Mouse (Mus musculus) hindbrain, postnatal 0 days (tissue): ENCODE results near the gene Slc2a10. TPM values are rescaled to one million over a fixed set of nuclear protein-coding genes. Genes with fewer than 3 reads are reported as not detected.

Experiments
- ATAC-seq: fragments of 200-750 bp; cut with Nextera tagmentation; 2 replicates; pipeline ENCODE4 v1.8.0; 2017; ENCODE audit warnings: mild to moderate bottlenecking, moderate TSS enrichment, moderate library complexity
- DNase-seq: peaks from one replicate; pipeline ENCODE4 v3.0.0-alpha.2; 2015; ENCODE audit warnings: low spot score
- H3K27ac ChIP-seq: fragments of 300-500 bp; sonication (generic); 2 replicates; pipeline ENCODE4 v1.5.1; 2014; ENCODE audit warnings: mild to moderate bottlenecking
- H3K27me3 ChIP-seq: fragments of 300-500 bp; sonication (generic); 2 replicates; pipeline ENCODE4 v1.6.1; 2014; ENCODE audit warnings: low read length, mixed read lengths; ENCODE audit not compliant: insufficient read depth
- H3K36me3 ChIP-seq: fragments of 300-500 bp; sonication (generic); 2 replicates; pipeline ENCODE4 v1.6.1; 2014; ENCODE audit warnings: low read length, mixed read lengths; ENCODE audit not compliant: insufficient read depth
- H3K4me1 ChIP-seq: fragments of 300-500 bp; sonication (generic); 2 replicates; pipeline ENCODE4 v1.6.1; 2014; ENCODE audit warnings: antibody characterized with exemption, low read length, mixed read lengths; ENCODE audit not compliant: insufficient read depth
- H3K4me2 ChIP-seq: fragments of 300-500 bp; sonication (generic); 2 replicates; pipeline ENCODE4 v1.6.1; 2014; ENCODE audit warnings: low read depth, mild to moderate bottlenecking, low read length, moderate library complexity, mixed read lengths
- H3K4me3 ChIP-seq: fragments of 300-500 bp; sonication (generic); 2 replicates; pipeline ENCODE4 v1.5.1; 2014; ENCODE audit warnings: low read length
- H3K9ac ChIP-seq: fragments of 300-500 bp; sonication (generic); replicated peaks from 2 replicates; pipeline ENCODE4 v1.6.1; 2014; ENCODE audit warnings: mild to moderate bottlenecking, low read length, moderate library complexity, mixed read lengths
- H3K9me3 ChIP-seq: fragments of 300-500 bp; sonication (generic); 2 replicates; pipeline ENCODE4 v1.6.1; 2016; ENCODE audit warnings: low read length, mixed read lengths
- CTCF ChIP-seq: IDR thresholded peaks from 2 replicates; pipeline ENCODE4 v1.5.1; 2016; ENCODE audit warnings: antibody characterized with exemption, control low read depth, low read depth
- WGBS: fragments of 180-500 bp; shearing (Covaris S2); extraction: QIAGEN DNeasy Blood & Tissue Kit; methylation state at CpG from one replicate; pipeline ENCODE4 v1.1.7; 2014; 5-methylcytosine and 5-hydroxymethylcytosine counted together
- polyA plus RNA-seq: library from polyadenylated mRNA; unstranded; fragments of >200 nt; fragmentation: Nextera tagmentation; extraction: Ambion mirVana; gene quantifications from 2 replicates; pipeline ENCODE4 v1.2.1, GENCODE M21; 2015
- total RNA-seq: library from RNA; depleted of rRNA; stranded (reverse); fragments of >200 nt; gene quantifications from 2 replicates; pipeline ENCODE4 v1.2.3, GENCODE M21; 2014; rRNA removed

Gene Slc2a10
- total and polyA plus RNA-seq, 2 experiments from 2014 or later: 2.8 to 4.5 TPM

DNA sequence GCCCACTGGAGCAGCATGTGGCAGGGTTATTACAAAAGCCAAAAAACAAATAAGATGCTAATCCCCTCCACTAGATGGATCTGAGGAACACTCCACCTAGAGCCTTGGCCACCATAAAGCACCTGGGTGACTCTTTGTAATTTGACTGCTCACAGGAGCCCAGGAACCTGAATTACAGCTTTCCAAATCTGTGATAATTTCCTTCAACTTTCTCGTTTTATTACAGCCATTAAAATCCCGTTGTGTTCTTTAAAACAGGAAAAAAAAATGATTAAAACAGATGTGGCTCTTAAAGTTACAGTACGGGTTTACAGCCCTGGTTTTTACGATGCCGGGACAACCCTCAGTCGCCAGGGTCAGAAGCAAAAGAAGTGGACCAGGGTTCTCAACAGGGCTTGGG, 63.3 kb downstream of the Slc2a10 start:
- no peak for DNase-seq
- Histone ChIP-seq H3K27ac (no peak overlapping the region), H3K4me1 (peaks cover 7% of the 10 kb centered on the region), H3K27me3 (no peaks in the 10 kb centered on the region), H3K9me3 (no peaks in the 10 kb centered on the region), H3K9ac (no peak overlapping the region), H3K4me2 (no peak overlapping the region), H3K36me3 (no peaks in the 10 kb centered on the region), H3K4me3 (no peak overlapping the region)
- ATAC-seq: no peak
- WGBS: 73% methylated on average over 6 of the region's 6 CpGs
- no peak for TF ChIP-seq CTCF

DNA sequence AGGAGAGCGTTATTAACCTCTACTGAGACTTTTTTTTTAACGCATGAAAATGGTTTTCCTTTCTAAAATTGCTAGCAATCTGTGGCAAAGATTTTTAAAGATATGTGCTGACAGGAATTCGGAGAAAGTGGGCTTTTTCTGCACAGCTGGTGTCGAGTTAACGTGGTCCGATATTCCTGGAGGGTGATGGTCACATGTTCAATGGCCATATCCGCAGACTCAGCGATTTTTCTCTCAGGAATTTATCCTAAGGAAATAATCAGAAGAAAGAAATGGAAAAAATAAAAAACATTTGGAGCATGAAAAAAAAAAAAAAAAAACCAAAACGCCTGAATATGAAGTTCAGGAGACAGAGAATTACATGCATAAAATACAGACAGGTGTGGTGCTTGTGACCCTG, 64.2 kb downstream of the Slc2a10 start:
- WGBS: 65% methylated on average over 9 of the region's 9 CpGs
- Histone ChIP-seq H3K4me3 (no peak overlapping the region), H3K9ac (no peak overlapping the region), H3K36me3 (no peaks in the 10 kb centered on the region), H3K27me3 (no peaks in the 10 kb centered on the region), H3K27ac (no peak overlapping the region), H3K4me1 (peaks cover 7% of the 10 kb centered on the region), H3K9me3 (no peaks in the 10 kb centered on the region), H3K4me2 (no peak overlapping the region)
- TF ChIP-seq CTCF: no peak
- ATAC-seq (no peak), DNase-seq (no peak)

DNA sequence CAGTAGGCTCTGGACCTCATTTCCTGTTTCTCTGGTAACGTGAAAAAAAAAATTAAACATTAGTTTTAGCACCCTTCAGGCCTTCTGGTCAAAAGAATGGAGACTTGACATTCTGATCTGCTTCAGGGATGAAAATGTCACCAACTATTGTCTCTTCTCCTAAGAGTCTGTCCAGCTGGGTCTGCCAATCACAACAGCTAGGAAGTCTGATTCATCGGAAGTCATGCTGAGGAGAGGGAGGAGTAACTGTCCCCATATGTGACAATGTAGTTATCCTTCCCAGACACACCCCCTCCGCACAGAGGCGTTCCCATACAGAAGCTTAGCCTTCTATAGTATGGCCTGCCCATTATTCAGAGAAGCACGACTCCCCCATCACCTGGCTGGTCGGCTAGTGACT, 65.3 kb downstream of the Slc2a10 start:
- Histone ChIP-seq H3K4me1 (no peaks in the 10 kb centered on the region), H3K36me3 (no peaks in the 10 kb centered on the region), H3K27me3 (no peaks in the 10 kb centered on the region), H3K9me3 (no peaks in the 10 kb centered on the region), H3K27ac (no peak overlapping the region), H3K4me3 (no peak overlapping the region), H3K9ac (no peak overlapping the region), H3K4me2 (no peak overlapping the region)
- ATAC-seq: no peak
- no peak for TF ChIP-seq CTCF
- DNase-seq: no peak
- WGBS: 32% methylated on average over 6 of the region's 6 CpGs

Other genes starting within 250 kb of the Slc2a10 start
- 97.1 and 120 TPM in 2 replicates for gene Slc35c2, start 215.9 kb upstream of the Slc2a10 start, total RNA-seq
- gene Slc35c2, start 215.9 kb upstream of the Slc2a10 start, polyA plus RNA-seq: 65.7 and 68.1 TPM in 2 replicates
- 99.4 and 105 TPM in 2 replicates for gene Elmo2, start 177.3 kb upstream of the Slc2a10 start, total RNA-seq
- 68.9 and 71.8 TPM in 2 replicates for gene Elmo2, start 177.3 kb upstream of the Slc2a10 start, polyA plus RNA-seq
- gene Zfp663, start 135.1 kb upstream of the Slc2a10 start, total RNA-seq: 0.47 and 3.8 TPM in 2 replicates
- 2.2 and 2.3 TPM in 2 replicates for gene Zfp663, start 135.1 kb upstream of the Slc2a10 start, polyA plus RNA-seq
- gene Zfp334, start 115.5 kb upstream of the Slc2a10 start, total RNA-seq: 14.8 and 16.4 TPM in 2 replicates
- gene Zfp334, start 115.5 kb upstream of the Slc2a10 start, polyA plus RNA-seq: 3.7 and 3.9 TPM in 2 replicates
- 0.05 TPM in 1 of 2 replicates, not detected in the other for gene Ocstamp, start 103.4 kb upstream of the Slc2a10 start, total RNA-seq
- gene Ocstamp, start 103.4 kb upstream of the Slc2a10 start, polyA plus RNA-seq: 0.05 TPM in 1 of 2 replicates, not detected in the other
- 25.2 and 29.3 TPM in 2 replicates for gene Slc13a3, start 30.6 kb upstream of the Slc2a10 start, total RNA-seq
- 15.5 and 17.8 TPM in 2 replicates for gene Slc13a3, start 30.6 kb upstream of the Slc2a10 start, polyA plus RNA-seq
- 39.7 and 41.2 TPM in 2 replicates for gene Trp53rka, start 10.5 kb upstream of the Slc2a10 start, total RNA-seq
- 35.0 and 35.7 TPM in 2 replicates for gene Trp53rka, start 10.5 kb upstream of the Slc2a10 start, polyA plus RNA-seq
- gene Eya2, start 91.2 kb downstream of the Slc2a10 start, total RNA-seq: 12.1 and 20.1 TPM in 2 replicates
- 9.9 and 10.0 TPM in 2 replicates for gene Eya2, start 91.2 kb downstream of the Slc2a10 start, polyA plus RNA-seq